Mouse (Mus musculus) gastrocnemius, postnatal 4 days (tissue): ENCODE measurements around the gene Dnah7b. TPM values are rescaled to one million over a fixed set of nuclear protein-coding genes. Genes with fewer than 3 reads are reported as not detected.
"Not testable (repeated sequence)": the region's sequence is repeated elsewhere in the genome, so short reads cannot be mapped to it uniquely, and the experiment has no call there.

Experiments used
- DNase-seq, 2 experiments: peaks; one replicate each; pipeline ENCODE4 v3.0.0; 2021 to 2022; ENCODE audit warnings: low spot score in 2 of 2, mixed read lengths in 2 of 2
- total RNA-seq, 2 experiments: library from RNA; stranded (reverse); gene quantifications; 2 replicates each; pipeline ENCODE4 v1.2.3; 2021

Gene Dnah7b
- total RNA-seq, 2 experiments from 2014 or later = 0.88 to 0.96 TPM

- DNase-seq = not testable (repeated sequence)
These were observed 212.9 kb downstream of the Dnah7b start for GRCm38 (mm10) chr1:46278911-46279565.

- not testable (repeated sequence) for DNase-seq
These were observed 228.3 kb downstream of the Dnah7b start for GRCm38 (mm10) chr1:46294451-46294850.

GRCm38 (mm10) chr1:46325942-46326341 lies 259.8 kb downstream of the Dnah7b start:
- DNase-seq = not testable (repeated sequence)

- not testable (repeated sequence) for DNase-seq
These were observed 279.2 kb downstream of the Dnah7b start for GRCm38 (mm10) chr1:46345301-46345700.

- not testable (repeated sequence) for DNase-seq
These were observed 314.5 kb downstream of the Dnah7b start for GRCm38 (mm10) chr1:46380641-46381040.

GRCm38 (mm10) chr1:46394681-46395297 lies 328.7 kb downstream of the Dnah7b start:
- not testable (repeated sequence) for DNase-seq

- no peak for DNase-seq
These were observed 342.4 kb downstream of the Dnah7b start for GRCm38 (mm10) chr1:46408324-46409115.

- not testable (repeated sequence) for DNase-seq
These were observed 348.7 kb downstream of the Dnah7b start for GRCm38 (mm10) chr1:46414798-46415197.

GRCm38 (mm10) chr1:46416946-46417345 lies 350.8 kb downstream of the Dnah7b start:
- not testable (repeated sequence) for DNase-seq

- DNase-seq = not testable (repeated sequence)
These were observed 352.9 kb downstream of the Dnah7b start for GRCm38 (mm10) chr1:46418966-46419365.

Other genes starting within 250 kb of the Dnah7b start
- not detected for gene Gm5269, start 176.0 kb upstream of the Dnah7b start, total RNA-seq
- 10 to 100 TPM; 24.9 to 27.4 TPM for gene Slc40a1, start 139.8 kb upstream of the Dnah7b start, total RNA-seq